ENCODE assay signal across 7 mouse cellular contexts in the genomic region with DNA sequence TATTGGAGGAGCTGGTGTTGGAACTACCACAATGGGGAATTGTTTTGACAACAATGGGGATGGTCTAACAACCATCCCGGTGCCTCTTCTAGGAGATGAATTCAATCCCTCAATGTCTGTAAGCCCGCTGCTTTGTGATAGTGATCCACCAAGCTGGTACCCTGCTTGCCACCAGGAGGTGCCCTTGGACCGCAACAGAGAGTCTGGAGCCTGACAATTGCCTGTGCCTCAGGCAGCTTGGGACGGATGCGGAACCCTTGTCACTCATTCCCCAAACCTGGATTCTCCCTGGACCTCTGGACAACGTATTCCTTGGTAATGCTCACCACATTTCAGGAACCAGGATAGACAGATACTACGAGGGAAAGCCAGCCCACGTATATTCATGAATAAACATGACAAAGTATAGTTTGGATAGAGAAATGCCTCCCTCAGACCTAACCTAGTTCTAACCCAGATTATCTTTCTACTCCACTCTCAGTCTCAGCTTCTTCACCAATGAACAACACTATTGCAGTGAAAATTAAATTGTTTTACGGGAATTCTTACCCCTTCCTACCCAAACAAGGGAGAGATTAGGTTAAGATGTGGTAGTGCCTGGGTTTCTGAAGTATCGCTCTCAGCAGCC. TPM values are rescaled to one million over a fixed set of nuclear protein-coding genes. Genes with fewer than 3 reads are reported as not detected.
A peak's percentile ranks its signal among the peaks of the same experiment; 100 is the strongest.
DNase-seq lines count a peak whose midpoint lies in the region; ATAC-seq lines count a peak whose summit lies in the region.

No protein-coding gene starts in this region.

- peaks cover 11% of the 10 kb centered on the region for H3K4me1 ChIP-seq in intestine, embryonic 15.5 days (replicated peaks)
- peaks cover 34% of the 10 kb centered on the region for H3K4me1 ChIP-seq in midbrain, embryonic 10.5 days

- no peaks in the 10 kb centered on the region for H3K36me3 ChIP-seq in intestine, embryonic 15.5 days
- H3K36me3 ChIP-seq in midbrain, embryonic 10.5 days = peaks cover 47% of the 10 kb centered on the region

- H3K4me2 ChIP-seq in intestine, embryonic 15.5 days (replicated peaks) = peak overlapping the region; percentile 84

- peak overlapping the region; percentile 67 for H3K9ac ChIP-seq in intestine, embryonic 15.5 days

- no peaks in the 10 kb centered on the region for H3K9me3 ChIP-seq in intestine, embryonic 15.5 days
- H3K9me3 ChIP-seq in midbrain, embryonic 10.5 days (replicated peaks) = no peaks in the 10 kb centered on the region

- peak; percentile 91 to 97 for DNase-seq in adrenal gland, adult (ENCODE audit: inconsistent age in 2 of 2, low spot score in 1 of 2)
- peak; percentile 95 for DNase-seq in embryo, embryonic 10.5 days (ENCODE audit: low spot score)
- DNase-seq in gastrocnemius, postnatal 25 days = peak; percentile 80
- DNase-seq in left cerebral cortex, postnatal 25 days (ENCODE audit: low spot score in 2 of 2) = peak; percentile 87 to 94
- DNase-seq in midbrain, embryonic 10.5 days (ENCODE audit: low spot score) = peak; percentile 89
- DNase-seq in right cerebral cortex, postnatal 4 days = peak; percentile 85

- peak; percentile 71 for ATAC-seq in intestine, embryonic 15.5 days

- peak overlapping the region; percentile 96 for H3K27ac ChIP-seq in intestine, embryonic 15.5 days
- peak overlapping the region; percentile 99 for H3K27ac ChIP-seq in midbrain, embryonic 10.5 days (replicated peaks)

- WGBS in intestine, embryonic 15.5 days = under 1% methylated on average over 10 of the region's 10 CpGs
- under 1% methylated on average over 10 of the region's 10 CpGs for WGBS in midbrain, embryonic 10.5 days

- intact Hi-C loops in left cerebral cortex, postnatal 25 days (cut with DNase I) = loop anchor here (1.0 to 2.0 kb wide), 3 partner anchors 56 to 151 kb away; partner anchors contain the start of genes Bbs1, Gm21992 and Rbm14

- peak overlapping the region; percentile 68 for H3K4me3 ChIP-seq in intestine, embryonic 15.5 days (replicated peaks)
- peak overlapping the region; percentile 76 for H3K4me3 ChIP-seq in midbrain, embryonic 10.5 days

- no peaks in the 10 kb centered on the region for H3K27me3 ChIP-seq in intestine, embryonic 15.5 days (replicated peaks)
- H3K27me3 ChIP-seq in midbrain, embryonic 10.5 days (ENCODE audit: low read depth, poor library complexity, severe bottlenecking) = no peaks in the 10 kb centered on the region

RNA-seq across cellular contexts. Expression of gene Rbm4b, which starts 0.6 kb away (rescaled TPM):
- 1 to 10 TPM; 1.9 to 2.1 TPM for total RNA-seq in gastrocnemius, postnatal 25 days (2021)
- polyA plus RNA-seq in intestine, embryonic 15.5 days (2015; fragmentation: Nextera tagmentation; extraction: Ambion mirVana) = 47.1 and 47.4 TPM in 2 replicates
- 10 to 100 TPM; 16.5 to 18.9 TPM for total RNA-seq in left cerebral cortex, postnatal 25 days (2021)
- 110 and 134 TPM in 2 replicates for polyA plus RNA-seq in midbrain, embryonic 10.5 days (2016; fragmentation: Nextera tagmentation; extraction: Ambion mirVana)

RNA-seq across cellular contexts. Expression of gene Rbm4, which starts 38.0 kb away (rescaled TPM):
- 10 to 100 TPM; 27.9 to 31.1 TPM for total RNA-seq in gastrocnemius, postnatal 25 days (2021)
- polyA plus RNA-seq in intestine, embryonic 15.5 days (2015; fragmentation: Nextera tagmentation; extraction: Ambion mirVana) = 43.8 and 51.0 TPM in 2 replicates
- total RNA-seq in left cerebral cortex, postnatal 25 days (2021) = 10 to 100 TPM; 74.8 to 76.3 TPM
- polyA plus RNA-seq in midbrain, embryonic 10.5 days (2016; fragmentation: Nextera tagmentation; extraction: Ambion mirVana) = 93.6 and 108 TPM in 2 replicates

RNA-seq across cellular contexts. Expression of gene Sptbn2, which starts 44.7 kb away (rescaled TPM):
- under 1 TPM; 0.08 to 0.31 TPM for total RNA-seq in gastrocnemius, postnatal 25 days (2021)
- 1.4 and 1.7 TPM in 2 replicates for polyA plus RNA-seq in intestine, embryonic 15.5 days (2015; fragmentation: Nextera tagmentation; extraction: Ambion mirVana)
- 100 to 1,000 TPM; 659 to 669 TPM for total RNA-seq in left cerebral cortex, postnatal 25 days (2021)
- polyA plus RNA-seq in midbrain, embryonic 10.5 days (2016; fragmentation: Nextera tagmentation; extraction: Ambion mirVana) = 8.3 and 14.9 TPM in 2 replicates

RNA-seq across cellular contexts. Expression of gene Gm21992, which starts 55.7 kb away (rescaled TPM):
- total RNA-seq in gastrocnemius, postnatal 25 days (2021) = 1 to 10 TPM; 8.9 to 9.4 TPM
- 32.4 and 35.3 TPM in 2 replicates for polyA plus RNA-seq in intestine, embryonic 15.5 days (2015; fragmentation: Nextera tagmentation; extraction: Ambion mirVana)
- total RNA-seq in left cerebral cortex, postnatal 25 days (2021) = 10 to 100 TPM; 21.8 to 21.9 TPM
- 35.3 and 37.6 TPM in 2 replicates for polyA plus RNA-seq in midbrain, embryonic 10.5 days (2016; fragmentation: Nextera tagmentation; extraction: Ambion mirVana)

RNA-seq across cellular contexts. Expression of gene Rbm14, which starts 55.8 kb away (rescaled TPM):
- 10 to 100 TPM; 11.1 to 11.2 TPM for total RNA-seq in gastrocnemius, postnatal 25 days (2021)
- polyA plus RNA-seq in intestine, embryonic 15.5 days (2015; fragmentation: Nextera tagmentation; extraction: Ambion mirVana) = 73.6 and 80.0 TPM in 2 replicates
- total RNA-seq in left cerebral cortex, postnatal 25 days (2021) = 10 to 100 TPM; 49.9 to 59.8 TPM
- polyA plus RNA-seq in midbrain, embryonic 10.5 days (2016; fragmentation: Nextera tagmentation; extraction: Ambion mirVana) = 136 TPM in 2 replicates

Comparison
In these comparisons a context has a peak if more than half of its experiments do, and no peak if none do; other contexts are left out.
1. Peak in every context shown above with its lines: DNase-seq, ATAC-seq, H3K4me3 ChIP-seq and H3K27ac ChIP-seq.
2. RNA of gene Rbm4b, which starts 0.6 kb away (total RNA-seq): 16.5 to 18.9 TPM in left cerebral cortex, postnatal 25 days; 1.9 to 2.1 TPM in gastrocnemius, postnatal 25 days; every median in the first group is over 4 times any median in the second.
3. RNA of gene Sptbn2, which starts 44.7 kb away (total RNA-seq): 659 to 669 TPM in left cerebral cortex, postnatal 25 days; 0.08 to 0.31 TPM in gastrocnemius, postnatal 25 days; every median in the first group is over 100 times any median in the second.